Mouse (Mus musculus): ENCODE results near the gene Card14.
A peak's percentile ranks its signal among the peaks of the same experiment; 100 is the strongest.
"Not testable (repeated sequence)": the region's sequence is repeated elsewhere in the genome, so short reads cannot be mapped to it uniquely, and the experiment has no call there.

Gene Card14

DNA sequence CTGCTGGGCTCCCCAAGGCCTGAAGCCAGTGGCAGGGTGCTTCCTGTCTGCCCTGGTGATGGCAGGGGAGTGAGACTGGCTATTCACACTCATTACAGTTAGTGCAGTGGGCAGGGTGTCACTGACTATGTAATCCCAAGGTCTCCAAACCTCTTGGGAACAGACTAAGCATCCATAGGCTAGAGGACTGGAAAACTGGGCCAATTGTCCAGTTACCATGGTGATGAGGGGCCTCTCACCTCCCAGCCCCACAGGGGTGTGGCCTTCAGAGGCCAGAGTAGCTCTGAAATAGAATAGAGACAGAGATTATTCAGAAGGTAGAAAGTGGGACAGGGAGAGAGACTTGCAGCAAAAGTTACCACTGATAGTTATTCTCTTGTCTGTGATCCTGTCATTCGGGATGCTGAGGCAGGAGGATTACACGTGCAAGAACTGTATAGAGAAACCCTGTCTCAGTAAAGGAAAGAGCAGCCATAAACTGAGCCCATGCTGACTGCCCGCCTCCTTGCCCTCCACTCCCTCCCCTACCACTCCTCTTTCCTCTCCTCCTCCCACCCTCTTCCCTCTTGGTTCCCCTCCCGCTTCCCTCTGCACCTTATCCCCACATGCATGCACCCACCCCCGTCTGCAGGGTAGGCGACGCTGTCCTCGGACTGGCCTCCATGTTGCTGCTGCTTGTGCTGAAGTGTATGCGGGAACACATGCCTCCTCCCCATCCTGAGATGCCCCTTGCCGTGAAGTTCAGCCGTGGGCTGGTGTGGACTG, 55.4 kb downstream of the Card14 start:
- no peak for DNase-seq

DNA sequence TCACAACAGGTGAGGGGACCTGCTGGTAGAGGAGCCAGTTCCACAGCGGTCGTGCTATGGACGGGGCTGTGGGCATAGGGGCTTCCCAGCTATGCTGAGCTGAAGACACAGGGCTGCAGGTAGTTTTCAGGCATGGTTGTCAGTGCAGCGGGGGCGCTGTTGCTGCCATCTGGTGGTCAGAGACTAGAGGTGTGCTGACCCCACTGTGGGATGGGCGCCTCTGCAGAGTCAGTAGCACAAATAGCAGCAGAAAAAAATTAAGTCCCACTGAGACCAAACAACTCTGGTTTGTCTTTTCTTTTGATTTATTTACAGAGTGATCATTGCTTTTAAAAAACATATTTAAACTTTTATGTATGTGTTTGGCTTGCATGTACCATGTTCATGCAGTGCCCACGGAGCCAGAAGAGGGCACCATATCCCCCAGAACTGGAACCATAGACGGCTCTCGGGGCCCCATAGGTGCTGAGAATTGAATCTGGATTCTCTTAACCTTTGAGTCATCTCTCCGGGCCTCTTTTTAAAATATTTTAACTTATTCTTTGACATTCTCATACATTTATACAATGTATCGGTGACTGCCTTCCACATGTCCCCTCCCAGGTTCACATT, 56.1 kb downstream of the Card14 start:
- peak; percentile 58 for DNase-seq

DNA sequence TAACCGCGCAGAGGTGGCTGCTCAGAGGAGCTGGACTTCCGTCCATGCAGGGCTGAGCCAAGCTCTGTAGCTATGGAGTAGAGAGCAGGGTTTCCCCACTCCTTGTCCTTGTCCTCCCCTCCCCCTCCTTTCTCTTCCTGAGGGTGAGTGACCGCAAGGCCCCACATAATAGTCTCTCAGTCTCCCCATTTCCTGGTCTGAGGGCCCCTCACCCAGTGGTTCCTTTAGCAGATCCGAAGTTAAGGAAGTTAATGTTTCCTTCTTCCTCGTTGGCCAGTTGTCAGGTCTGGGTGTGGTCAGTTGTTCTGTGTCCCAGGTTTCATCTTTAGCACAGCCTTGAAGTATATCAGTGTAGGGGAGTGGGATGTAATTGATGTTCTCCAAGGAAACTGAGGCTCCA, 67.9 kb downstream of the Card14 start:
- DNase-seq, result no peak

DNA sequence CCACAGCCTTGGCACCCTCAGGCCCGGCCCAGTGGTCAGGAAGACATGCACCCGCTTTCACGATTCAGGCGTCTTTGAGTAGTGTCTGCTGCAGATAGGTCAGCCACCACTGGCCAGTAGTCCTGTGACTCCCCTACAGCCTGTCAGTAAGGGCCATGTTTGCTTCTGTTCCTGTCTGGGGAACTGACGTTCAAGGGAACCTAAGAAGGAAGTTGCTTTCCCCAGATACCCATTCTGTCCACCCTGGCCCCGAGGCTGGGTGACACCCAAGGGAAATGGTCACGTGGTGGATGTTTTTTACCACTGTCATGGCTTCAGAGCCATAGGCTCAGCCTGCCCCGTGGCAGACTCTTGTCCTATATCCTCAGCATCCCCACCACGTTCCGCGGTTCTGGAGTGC, 69.8 kb downstream of the Card14 start:
- DNase-seq, result no peak

DNA sequence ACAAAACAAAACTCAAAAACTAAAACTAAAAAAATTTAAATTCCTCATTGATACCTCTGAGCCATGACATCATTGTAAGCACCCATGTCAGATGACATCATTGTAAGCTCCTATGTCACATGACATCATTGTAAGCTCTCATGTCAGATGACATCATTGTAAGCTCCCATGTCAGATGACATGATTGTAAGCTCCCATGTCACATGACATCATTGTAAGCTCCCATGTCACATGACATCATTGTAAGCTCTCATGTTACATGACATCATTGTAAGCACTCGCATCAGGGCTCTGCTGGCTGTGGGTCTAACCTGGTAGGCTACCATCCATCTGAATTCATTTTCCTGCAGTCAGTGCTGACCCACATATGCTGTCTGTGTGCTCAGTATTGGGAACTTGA, 71.0 kb downstream of the Card14 start:
- DNase-seq, result no peak

DNA sequence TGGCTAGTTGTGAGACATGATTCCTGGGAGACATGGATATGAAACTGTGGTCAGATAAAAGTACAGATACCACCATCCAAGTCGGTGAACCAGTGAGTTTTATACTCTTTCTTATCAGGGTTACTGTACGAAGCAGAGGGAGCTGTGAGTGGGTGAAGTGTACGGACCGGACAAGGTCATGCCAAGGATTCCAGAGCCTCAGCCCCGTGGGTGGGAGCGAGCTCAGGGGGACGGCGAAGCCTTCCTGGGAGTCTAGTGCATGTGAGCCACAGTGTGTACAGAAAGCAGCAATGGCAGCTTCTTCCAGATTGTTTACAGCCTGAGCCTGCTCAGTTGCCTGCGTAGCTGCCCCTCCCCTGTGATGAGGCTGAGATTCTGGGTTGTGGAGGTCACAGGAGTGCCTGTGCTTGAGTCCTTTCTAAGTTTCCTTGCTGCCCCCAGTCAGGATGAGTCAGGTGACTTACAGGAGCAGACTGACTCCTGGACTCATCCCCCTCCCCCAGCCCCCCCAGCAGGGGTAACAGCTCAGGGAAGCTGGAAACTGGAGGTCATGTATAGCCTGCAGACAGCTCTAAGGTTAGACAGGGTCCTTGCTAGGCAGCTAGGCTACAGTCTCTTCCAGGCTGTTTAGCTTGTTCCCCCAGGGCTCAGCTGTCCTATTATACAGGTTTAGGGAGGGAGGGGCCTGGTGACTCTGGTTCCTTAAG, 74.2 kb downstream of the Card14 start:
- no peak for DNase-seq

DNA sequence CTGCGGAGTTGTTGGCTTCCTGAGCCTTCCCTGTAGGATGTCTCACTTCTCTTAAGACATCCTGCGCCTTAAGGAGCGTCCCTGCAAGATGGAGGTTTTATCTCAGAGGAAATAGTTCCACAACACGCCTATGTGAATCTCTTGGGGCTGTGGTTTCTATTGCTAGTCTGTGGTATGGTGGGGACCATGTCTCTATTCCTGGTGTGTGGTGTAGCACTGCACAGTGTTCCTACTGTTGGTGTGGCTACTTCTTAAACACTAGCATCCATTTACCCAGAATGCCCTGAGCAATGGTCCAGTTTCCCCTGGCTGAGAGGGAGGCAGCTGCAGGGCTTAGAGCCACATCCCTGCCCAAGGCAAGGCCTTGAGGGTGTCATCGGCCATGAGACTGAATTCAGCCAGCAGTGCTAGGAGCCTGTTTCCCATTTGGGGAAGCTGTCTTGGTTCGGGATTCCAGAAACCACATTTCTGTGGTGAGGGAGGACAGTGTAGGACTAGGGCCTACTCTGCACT, 74.8 kb downstream of the Card14 start:
- DNase-seq, result no peak

DNA sequence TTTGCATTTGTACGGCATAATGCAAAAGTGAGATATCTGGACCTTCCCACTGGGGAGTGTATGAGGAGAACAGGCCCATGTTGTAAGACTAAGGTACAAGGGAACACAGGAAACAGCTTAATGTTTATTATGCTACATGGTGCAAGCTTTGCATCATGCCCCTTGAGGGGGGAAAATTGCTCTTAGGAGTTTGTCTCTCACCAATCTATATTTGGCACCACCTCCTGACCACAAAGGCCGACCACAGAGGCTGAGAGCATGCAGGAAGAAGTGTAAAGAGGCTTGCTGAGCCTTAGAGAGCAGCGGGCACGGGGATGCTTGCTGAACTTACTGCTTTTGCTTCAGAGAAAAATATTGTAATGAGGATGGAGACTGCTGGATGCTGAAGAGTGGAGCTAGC, 77.3 kb downstream of the Card14 start:
- DNase-seq, result no peak

DNA sequence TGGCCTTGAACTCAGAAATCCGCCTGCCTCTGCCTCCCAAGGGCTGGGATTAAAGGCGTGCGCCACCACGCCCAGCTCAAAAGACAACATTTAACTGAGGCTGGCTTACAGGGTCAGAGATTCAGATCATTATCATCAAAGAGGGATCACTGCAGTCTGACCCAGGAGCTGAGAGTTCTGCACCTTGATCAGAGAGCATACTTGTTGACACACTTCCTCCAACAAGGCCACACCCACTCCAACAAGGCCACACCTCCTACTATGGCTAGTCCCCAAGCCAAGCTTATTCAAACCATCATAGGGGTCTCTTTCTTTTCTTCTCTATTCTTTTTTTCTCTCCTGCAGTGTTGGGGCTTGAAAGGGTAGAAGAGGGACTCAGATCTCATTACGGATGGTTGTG, 78.7 kb downstream of the Card14 start:
- DNase-seq, result no peak

DNA sequence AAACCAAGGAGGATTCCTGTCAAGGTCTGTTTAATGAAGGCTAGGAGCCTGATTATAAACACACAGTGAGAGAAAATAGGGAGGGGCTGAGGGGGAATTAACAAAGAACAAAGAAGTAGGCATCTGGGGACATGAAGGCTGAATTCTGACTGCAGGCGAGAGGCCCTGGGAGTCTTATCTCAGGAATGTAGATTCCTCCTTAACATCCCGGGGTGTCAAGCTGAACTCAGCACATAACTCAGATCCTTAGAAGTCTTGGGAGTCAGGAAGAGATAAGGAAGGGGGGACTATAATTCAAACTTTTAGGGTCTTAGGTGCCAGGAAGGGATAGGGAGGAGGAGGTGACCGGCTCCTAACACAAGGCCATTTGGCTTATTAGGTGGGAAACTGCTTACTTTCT, 79.7 kb downstream of the Card14 start:
- not testable (repeated sequence) for DNase-seq

DNA sequence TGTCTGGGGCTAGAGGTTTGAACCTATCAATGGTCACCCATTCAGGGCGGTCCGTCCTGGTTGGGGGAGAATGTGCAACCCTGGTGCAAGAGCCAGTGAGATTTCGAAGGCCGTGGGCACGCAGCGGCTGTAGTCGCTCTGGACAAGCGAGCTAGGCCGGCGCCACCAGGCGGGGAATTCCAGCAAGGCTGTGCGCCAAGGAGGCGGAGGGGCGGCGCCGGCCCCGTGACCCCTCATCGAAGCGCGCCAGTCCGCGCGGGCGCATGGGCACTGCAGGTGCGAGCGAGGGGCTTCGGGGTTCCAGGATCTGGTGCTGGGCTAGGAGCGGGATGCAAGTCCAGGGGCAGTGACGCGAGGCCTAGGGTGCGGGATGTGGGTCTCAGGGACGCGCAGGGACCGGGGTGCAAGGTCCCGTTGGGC, 82.3 kb downstream of the Card14 start:
- DNase-seq, result peak; percentile 56

DNA sequence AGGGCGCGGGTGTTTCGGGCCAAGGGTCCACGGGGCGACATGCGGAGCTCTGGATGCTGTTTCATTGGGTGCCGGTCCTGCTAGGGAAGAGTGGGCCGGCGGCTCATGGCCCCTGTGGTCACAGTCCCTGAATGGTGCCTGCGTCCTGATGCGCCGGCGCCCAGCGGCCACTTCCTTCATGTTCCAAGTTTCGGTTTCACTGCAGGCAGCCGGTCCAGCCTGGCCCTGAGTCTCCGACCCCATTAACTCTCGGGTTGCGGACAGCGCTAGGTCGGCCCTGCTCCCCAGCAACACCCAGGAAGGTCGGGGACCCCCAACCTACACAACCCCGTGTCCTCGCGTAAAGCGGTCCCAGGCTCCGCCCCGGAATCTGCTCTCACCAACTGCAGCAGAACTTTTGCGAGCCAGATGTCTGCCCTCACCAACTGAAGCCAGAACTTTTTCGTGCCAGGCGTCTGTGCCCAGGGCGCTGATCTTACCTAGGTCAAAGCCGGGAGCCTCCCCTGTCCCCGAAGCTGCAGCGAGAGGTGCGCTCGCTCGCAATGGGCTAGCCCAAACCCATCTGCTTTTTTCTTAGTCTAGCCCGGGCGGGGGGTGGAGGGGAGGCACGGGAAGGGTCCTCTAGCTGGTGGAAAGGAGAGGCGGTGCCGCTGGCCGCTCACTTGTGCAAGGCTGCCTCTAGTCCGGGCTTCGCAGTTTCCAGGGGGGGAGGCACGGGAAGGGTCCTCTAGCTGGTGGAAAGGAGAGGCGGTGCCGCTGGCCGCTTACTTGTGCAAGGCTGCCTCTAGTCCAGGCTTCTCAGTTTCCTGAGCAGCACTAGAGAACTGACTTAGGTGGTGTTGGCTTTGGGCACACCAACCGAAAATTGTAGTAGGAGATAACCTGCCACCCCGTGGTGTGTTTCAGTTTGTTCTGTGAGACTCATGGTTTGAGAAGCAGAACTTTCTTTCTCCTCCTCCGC, 83.0 kb downstream of the Card14 start:
- peak; percentile 43 for DNase-seq

DNA sequence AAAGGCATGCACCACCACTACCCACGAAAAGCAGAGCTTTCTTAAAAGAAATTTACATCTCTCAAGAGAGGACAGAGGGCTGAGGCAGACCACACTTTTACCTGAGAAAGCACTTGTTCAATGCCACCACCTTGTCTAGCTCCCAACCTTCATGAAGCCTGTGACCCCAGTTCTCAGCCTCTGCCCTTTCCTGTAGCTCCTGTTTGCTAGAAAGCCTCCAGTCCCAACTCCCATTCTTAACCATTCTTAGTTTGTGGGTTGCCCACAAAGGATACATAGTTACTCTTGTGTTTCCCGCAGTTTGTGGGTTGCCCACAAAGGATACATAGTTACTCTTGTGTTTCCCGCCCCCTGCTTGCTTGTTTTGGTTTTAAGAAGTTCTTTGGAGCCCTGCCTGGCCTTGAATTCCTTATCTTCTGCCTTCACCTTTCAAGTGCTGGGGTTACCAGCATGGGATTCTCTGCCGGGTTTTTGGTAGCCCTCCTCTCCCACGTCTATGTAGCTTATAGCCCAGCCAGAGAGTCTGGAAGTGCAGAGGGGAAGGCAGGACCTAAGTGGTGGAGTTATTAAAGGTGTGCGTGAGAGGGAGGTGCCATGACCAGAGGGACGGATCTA, 83.9 kb downstream of the Card14 start:
- DNase-seq, result no peak

DNA sequence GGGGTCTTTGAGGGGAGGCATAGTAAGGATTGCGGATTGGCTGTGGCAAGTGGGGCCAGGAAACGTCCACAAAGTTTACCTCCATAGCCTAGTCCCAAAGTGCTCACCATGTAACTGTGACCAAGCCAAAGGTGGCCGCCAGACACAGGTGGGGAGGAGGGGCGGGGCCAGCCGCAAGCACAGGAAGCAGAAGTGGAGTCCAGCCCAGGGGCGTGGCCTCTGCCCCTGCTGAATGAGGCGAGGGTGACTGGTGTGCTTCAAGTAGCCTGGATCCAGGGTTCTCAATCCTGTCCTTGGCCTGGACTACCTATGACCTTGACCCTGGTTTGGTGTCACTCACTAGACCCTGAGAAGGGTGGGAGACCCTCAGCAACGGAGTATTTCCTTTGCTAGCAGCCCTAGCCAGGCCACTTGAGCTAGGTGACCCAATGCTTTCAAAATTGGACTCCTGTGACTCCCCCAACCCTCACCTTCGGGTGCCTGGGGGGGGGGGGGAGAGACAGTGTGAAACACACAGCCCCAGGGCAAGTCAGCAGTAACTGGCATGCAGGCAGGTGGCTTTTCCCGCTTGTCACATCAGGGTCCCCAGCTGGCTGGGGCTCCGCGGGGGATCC, 84.5 kb downstream of the Card14 start:
- no peak for DNase-seq

DNA sequence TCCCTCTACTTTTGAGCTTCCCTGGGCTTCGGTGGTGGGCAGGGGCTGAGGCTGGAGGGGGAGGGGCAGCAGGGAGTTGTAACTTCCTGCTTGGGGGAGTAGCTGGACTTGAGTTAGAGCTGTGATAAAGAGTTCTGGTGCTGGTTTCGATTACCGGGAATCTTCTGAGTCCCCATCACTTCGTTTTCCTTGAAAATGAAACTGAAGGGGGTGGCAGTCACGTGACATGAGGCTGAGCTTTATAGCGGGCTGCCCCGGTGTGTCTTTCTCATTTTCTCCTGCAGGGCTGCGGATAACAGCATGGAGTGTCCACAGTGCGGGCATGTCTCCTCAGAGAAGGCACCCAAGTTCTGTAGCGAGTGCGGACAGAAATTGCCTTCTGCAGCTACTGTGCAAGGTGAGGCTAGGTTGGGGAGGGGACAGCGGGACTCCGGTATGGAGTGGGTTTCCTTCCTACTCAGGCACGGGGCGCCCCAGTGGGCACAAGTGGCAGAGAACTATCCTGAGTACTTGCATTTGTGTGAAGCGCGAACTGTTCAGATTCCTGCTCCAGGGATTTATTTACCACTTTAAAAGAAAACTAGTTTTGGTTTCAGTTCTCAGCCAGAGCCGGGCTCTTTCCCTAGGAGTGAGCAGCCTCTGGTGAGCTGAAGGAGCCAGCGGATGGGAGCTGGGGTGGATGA, 85.4 kb downstream of the Card14 start, which contains the start of gene Rnf213:
TSS of gene Rnf213 (plus strand) at position 301 of the 683 bp plus-strand sequence.
- DNase-seq, result peak; percentile 18

DNA sequence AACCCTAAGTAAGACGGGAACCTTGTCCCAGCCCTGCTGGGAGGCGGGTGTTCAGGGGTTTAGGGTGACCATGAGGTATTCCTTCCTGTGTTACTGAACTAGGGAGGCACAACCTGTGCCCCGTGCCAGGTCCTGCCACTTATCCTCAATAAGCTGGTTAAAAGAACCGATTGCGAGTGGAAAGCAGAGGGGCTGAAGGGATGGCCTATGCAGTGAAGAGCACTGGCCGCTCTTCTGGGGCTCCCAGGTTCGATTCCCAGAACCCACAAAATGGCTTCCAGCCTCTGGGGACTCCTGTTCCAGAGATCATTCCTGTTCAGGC, 85.9 kb downstream of the Card14 start:
- no peak for DNase-seq

DNA sequence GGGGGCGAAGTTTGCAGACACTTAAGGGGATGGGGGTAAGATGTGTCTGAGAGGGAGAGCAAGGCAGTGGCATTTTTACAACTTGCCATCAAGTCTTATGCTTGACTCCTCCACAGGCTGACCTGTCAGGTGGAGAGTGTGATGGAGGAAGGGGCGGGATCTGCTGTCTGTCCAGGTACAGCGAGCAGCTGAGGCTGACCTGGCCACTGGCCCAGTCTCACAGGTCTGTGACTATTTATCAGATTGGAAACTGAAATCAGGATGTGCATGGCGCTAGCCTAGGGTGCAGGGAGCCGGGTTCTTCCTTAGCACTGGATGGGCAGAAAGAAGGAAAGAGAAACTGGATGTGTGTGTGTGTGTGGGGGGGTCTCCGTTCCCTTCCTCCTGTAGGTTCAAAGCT, 86.6 kb downstream of the Card14 start:
- DNase-seq, result no peak
